Mouse (Mus musculus): Measurements from ENCODE around the gene Gm16381. TPM values are rescaled to one million over a fixed set of nuclear protein-coding genes. Genes with fewer than 3 reads are reported as not detected.
"Not testable (repeated sequence)": the region's sequence is repeated elsewhere in the genome, so short reads cannot be mapped to it uniquely, and the experiment has no call there.

The Gm16381 gene
- not detected in 2 replicates for polyA plus RNA-seq (2012; rRNA removed)

DNA sequence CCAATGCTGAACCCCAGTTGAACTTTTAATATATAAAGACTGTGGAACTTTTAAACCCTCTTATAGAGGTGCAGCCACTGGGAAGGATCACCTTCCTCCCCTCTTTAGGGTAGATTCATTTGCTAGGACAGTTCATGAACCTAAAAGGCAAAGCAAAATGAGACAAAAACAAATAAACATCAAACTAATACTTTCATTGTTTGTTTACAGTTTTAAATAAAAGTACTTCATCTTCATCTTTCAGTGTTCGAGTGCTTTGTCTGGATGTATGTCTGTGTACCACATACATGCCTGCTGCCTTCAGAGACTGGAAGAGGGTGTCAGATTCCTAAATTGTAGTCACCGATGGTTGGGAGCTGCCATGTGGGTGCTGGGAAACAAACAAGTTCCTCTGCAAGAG, at the start of gene Gm16381:
TSS of gene Gm16381 (minus strand) at position 101 of the 400 bp plus-strand sequence.
- DNase-seq (ENCODE audit: low read depth): not testable (repeated sequence)

GRCm38 (mm10) chr12:87652916-87653703, 8.7 kb upstream of the Gm16381 start:
- DNase-seq (ENCODE audit: low read depth): not testable (repeated sequence)

DNA sequence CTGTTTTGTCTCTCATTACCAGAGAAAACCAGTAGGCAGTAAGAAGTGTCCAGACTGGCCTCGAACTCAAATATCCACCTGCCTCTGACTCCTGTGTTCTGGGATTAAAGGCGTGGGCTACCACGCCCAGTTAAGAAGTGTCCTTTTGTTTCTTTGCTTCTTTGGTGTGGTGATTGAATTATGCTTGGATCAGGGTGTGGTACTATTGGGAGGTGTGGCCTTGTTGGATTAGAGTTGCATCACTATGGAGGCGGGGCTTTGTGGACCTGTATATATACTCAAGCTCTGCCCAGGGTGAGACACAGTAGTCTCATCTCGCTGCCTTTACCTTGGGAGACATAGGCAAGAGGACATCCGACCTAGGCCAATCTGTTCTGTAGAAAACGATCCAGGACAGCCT, 25.9 kb downstream of the Gm16381 start, which contains the start of gene Gm4027:
TSS of gene Gm4027 (plus strand) at position 301 of the 400 bp plus-strand sequence.
- DNase-seq (ENCODE audit: low read depth): not testable (repeated sequence)

- not testable (repeated sequence) for DNase-seq (ENCODE audit: low read depth)
These were observed 42.0 kb downstream of the Gm16381 start, which contains the start of gene Oog1 for GRCm38 (mm10) chr12:87602388-87602787. Gene Oog1 (plus strand): TSS chr12:87602688.

GRCm38 (mm10) chr12:87601388-87601787, 43.0 kb downstream of the Gm16381 start:
- DNase-seq (ENCODE audit: low read depth): not testable (repeated sequence)

Other genes starting within 250 kb of the Gm16381 start
- 65.2 and 89.2 TPM in 2 replicates for gene Slirp, start 200.7 kb downstream of the Gm16381 start, polyA plus RNA-seq (2012; rRNA removed)
- gene Alkbh1, start 200.6 kb downstream of the Gm16381 start, polyA plus RNA-seq (2012; rRNA removed): 30.0 and 32.2 TPM in 2 replicates
- gene Snw1, start 172.3 kb downstream of the Gm16381 start, polyA plus RNA-seq (2012; rRNA removed): 41.8 and 45.4 TPM in 2 replicates
- gene Gm5788, start 149.9 kb downstream of the Gm16381 start, polyA plus RNA-seq (2012; rRNA removed): not detected in 2 replicates
- gene Gm8300, start 130.3 kb downstream of the Gm16381 start, polyA plus RNA-seq (2012; rRNA removed): not detected in 2 replicates
- not detected in 2 replicates for gene Oog1, start 41.9 kb downstream of the Gm16381 start, polyA plus RNA-seq (2012; rRNA removed)
- gene Gm4027, start 25.8 kb downstream of the Gm16381 start, polyA plus RNA-seq (2012; rRNA removed): not detected in 2 replicates
- gene Gm21319, start 131.1 kb upstream of the Gm16381 start, polyA plus RNA-seq (2012; rRNA removed): not detected in 2 replicates
- not detected in 2 replicates for gene Gm21936, start 150.9 kb upstream of the Gm16381 start, polyA plus RNA-seq (2012; rRNA removed)
- not detected in 2 replicates for gene BB287469, start 172.0 kb upstream of the Gm16381 start, polyA plus RNA-seq (2012; rRNA removed)
- not detected in 2 replicates for gene Gm2001, start 197.7 kb upstream of the Gm16381 start, polyA plus RNA-seq (2012; rRNA removed)
- not detected in 2 replicates for gene Gm2016, start 229.5 kb upstream of the Gm16381 start, polyA plus RNA-seq (2012; rRNA removed)

All from brain, embryonic 14.5 days (tissue).